Mouse (Mus musculus): ENCODE results near the gene Treml2.

GRCm38 (mm10) chr17:48325638-48326037 lies 26.3 kb downstream of the Treml2 start:
- TF ChIP-seq POLR2A (IDR thresholded peaks at IDR 0.05; ENCODE audit: borderline replicate concordance, low read depth, low read length) (no peak), CTCF (IDR thresholded peaks at IDR 0.05; ENCODE audit: low read depth, low read length) (no peak)
